Mouse (Mus musculus) layer of hippocampus, adult 11-12 months (tissue): ENCODE results near the gene Olfr1158.
"Not testable (repeated sequence)": the region's sequence is repeated elsewhere in the genome, so short reads cannot be mapped to it uniquely, and the experiment has no call there.

ENCODE experiments used
- DNase-seq: peaks from one replicate; pipeline ENCODE4 v3.0.0; 2022; ENCODE audit warnings: low spot score

The Olfr1158 gene

DNA sequence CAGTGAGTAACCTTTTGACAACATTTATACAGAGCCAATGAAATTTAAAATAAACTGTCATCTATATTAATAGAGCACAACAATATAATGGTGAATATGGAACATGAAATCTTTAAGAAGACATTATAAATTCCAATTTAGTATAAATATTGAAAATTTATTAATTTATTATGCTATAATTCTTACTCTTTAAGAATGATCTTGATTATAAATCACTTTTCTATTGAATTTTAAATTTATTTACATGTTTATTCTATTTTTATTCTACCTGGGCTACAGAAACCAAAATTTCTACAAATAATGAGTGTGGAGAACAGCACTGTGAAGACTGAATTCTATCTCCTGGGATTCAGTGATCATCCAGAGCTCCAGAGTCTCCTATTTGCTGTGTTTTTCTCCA is at the start of gene Olfr1158:
Gene Olfr1158 (plus strand): TSS at position 301 of the 400 bp plus-strand sequence.
- no peak for DNase-seq

DNA sequence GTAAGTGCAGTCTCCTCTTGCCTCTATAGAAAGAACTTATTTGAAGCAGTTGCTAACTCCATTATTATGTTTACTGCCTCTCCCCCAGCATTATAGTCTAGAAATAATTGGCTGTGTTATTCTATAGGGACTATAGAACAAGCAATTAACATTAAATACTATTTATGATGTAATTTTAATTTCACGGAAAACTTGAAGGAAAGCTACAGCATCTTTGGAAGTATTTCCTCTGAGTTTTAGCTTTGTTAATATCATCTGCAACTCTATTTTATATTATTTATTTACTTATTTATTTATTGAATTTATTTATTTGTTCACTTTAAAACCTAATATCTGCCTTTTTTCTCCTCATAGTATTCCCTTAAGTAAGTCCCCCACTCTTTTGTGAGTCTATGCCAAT is 44.9 kb upstream of the Olfr1158 start, which contains the start of gene Olfr1155:
Gene Olfr1155 (minus strand): TSS at position 101 of the 400 bp plus-strand sequence.
- DNase-seq = no peak

DNA sequence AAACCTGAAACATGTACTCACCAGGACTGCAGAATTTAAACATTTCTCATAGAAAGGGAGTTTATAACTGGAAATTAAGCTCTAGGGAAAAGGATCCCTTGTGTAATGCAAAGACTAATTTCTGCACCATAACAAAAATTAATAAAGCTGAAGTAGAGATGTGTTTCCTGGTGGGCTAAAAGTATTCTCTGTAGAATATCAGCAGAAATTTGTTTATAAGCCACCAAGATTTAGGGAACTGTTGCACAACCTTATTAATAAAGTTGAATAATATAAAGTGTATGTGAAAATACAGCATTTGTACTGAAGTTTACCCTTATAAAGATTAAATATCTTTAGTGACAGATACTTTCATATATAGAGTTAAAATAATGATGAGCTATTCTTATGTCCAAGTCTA is 36.9 kb upstream of the Olfr1158 start, which contains the start of gene Olfr1156:
Gene Olfr1156 (minus strand): TSS at position 101 of the 400 bp plus-strand sequence.
- DNase-seq = no peak

DNA sequence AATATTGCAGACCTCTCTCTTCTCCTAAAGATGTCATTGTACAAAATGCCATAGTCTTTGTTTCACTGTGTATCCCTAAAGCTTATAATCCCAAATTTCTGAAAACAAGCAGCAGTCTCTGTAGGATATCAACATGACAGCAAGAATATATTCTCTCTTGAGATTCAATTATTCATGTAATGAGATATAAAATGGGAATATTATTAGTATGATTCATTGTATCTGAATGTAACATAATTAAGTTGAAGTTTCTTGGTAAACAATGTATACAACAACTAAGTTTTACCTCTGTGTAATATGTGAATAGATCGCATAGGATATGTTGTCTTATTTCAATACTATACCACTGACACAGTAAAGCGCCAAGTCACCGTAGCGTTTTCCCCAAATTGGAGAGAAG is 21.7 kb upstream of the Olfr1158 start, which contains the start of gene Olfr1157:
Gene Olfr1157 (minus strand): TSS at position 101 of the 400 bp plus-strand sequence.
- DNase-seq = no peak

DNA sequence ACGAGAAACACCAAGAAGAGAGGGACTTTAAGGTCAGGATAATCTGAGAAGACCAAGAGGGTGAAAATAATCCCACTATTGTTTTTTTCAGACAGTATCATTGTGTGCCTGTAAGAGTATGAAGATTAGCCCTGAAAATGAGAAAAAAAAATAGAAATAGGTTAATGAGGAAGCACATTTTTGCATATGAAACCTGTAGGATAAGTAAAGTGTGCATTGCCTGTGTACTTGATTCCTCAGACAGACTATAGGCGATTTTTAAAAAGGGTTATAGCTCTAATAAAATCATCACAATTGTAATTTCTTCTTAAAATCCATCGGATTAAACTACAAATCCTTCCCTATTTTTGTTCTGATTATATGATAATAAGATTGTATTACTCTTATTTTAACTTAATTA is 15.3 kb upstream of the Olfr1158 start, which contains the start of gene Olfr74:
Gene Olfr74 (minus strand): TSS at position 101 of the 400 bp plus-strand sequence.
- DNase-seq = no peak

DNA sequence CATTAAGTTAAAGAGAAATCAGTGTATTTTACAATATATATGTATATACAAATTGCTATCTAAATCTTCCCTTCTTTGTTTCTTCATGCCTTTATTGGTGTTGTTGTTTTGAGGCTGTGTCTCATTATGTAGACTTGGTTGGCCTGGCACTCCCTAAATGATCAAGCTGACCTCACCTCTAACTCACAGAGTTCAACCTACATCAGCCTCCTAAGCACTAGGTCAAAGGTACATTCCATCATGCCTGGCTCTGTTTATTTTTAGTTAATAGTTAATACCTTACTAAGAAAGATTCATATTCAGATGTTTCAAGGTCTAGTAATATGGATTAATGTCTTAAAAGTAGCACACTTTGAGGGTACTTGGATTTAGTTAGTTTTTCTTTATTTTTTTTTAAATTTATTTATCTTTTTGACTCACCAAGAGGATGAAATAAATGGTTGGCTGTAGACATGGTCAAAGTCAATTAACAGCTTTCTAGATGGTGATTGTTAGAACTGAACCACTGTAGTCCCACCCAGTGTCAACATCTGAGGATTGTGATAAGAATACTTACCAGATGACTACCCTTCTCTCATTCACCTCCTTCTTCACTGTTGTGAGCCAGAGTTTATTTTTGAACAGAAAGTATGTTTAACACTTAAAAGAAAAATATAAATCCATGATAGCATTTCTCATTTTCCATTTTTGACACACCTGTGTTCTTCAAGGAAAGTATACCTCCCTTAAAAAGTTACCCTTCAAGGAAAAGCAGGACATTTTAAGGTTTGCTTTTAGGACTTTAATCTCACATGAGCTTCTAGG is 17.8 kb downstream of the Olfr1158 start, which contains the start of gene Olfr1160:
Gene Olfr1160 (minus strand): TSS at position 754 of the 804 bp plus-strand sequence.
- no peak for DNase-seq

DNA sequence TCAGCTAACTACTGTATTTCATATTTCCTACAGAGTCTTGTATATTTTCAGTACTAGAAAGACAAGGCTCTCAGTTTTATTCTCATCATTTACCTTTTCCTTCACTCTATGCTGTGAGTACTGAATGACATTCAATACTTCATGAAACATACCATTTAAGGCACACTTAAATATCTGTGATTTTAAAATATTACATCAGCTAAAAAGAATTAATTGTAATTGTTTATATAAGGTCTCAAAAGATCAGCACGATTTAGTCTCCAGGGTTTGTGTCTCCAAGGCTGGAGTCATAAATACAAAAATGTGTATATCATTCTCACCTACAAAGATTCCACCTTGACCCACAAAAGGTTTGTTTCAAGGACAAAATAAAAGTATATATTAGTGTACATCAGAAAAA is 32.6 kb downstream of the Olfr1158 start, which contains the start of gene Olfr1161:
Gene Olfr1161 (plus strand): TSS at position 301 of the 400 bp plus-strand sequence.
- not testable (repeated sequence) for DNase-seq

DNA sequence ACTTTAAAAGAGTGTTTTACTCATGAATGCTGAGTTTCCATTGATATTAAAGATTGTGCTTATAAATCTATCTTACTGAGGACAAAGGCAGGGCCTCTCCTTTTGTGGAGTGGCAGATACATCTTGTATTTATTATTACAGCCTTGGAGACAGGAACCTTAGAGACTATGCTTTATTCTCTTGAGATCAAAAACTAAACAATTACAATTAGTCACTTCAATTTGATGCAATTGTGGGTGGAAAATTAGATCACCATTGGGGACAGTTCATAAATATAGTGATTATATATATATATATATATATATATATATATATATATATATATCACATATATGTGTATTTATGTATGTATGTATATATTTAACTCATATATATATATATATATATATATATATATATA is 47.7 kb downstream of the Olfr1158 start, which contains the start of gene Olfr73:
Gene Olfr73 (minus strand): TSS at position 101 of the 400 bp plus-strand sequence.
- DNase-seq = no peak
